Mouse (Mus musculus): ENCODE measurements at regions not wholly inside any gene's neighbourhood (a gene's known extent, or its start where the extent isn't known, plus 50 kb on each side); places are given as distances from the start of the nearest gene placed in this dataset.

GRCm38 (mm10) chr8:97052436-97052835, 1164.1 kb upstream of the Got2 start:
- Histone ChIP-seq H3K4me1 (ENCODE audit: control insufficient read depth, insufficient read depth, low read length) (no peaks in the 10 kb centered on the region), H3K27me3 (ENCODE audit: control insufficient read depth, insufficient read depth, low read length) (no peaks in the 10 kb centered on the region), H3K9ac (ENCODE audit: low read depth, low read length) (no peak overlapping the region), H3K4me3 (ENCODE audit: low read length) (no peak overlapping the region), H3K27ac (ENCODE audit: low read depth, low read length) (no peak overlapping the region), H3K36me3 (ENCODE audit: control insufficient read depth, insufficient read depth, low read length) (no peaks in the 10 kb centered on the region), H3K4me2 (replicated peaks; ENCODE audit: low read depth, low read length) (no peak overlapping the region), H3K9me3 (ENCODE audit: control insufficient read depth, low read length) (no peaks in the 10 kb centered on the region)
- 64% methylated on average over 1 of the region's 1 CpGs for WGBS
- ATAC-seq (ENCODE audit: low FRiP score, low TSS enrichment): no peak

- no peaks in the 10 kb centered on the region for H3K9me3 ChIP-seq (ENCODE audit: control insufficient read depth, low read length)
- no peak overlapping the region for H3K4me2 ChIP-seq (replicated peaks; ENCODE audit: low read depth, low read length)
- ATAC-seq (ENCODE audit: low FRiP score, low TSS enrichment): no peak
- no peak overlapping the region for H3K4me3 ChIP-seq (ENCODE audit: low read length)
- H3K9ac ChIP-seq (ENCODE audit: low read depth, low read length): no peak overlapping the region
- no peak overlapping the region for H3K27ac ChIP-seq (ENCODE audit: low read depth, low read length)
- no peaks in the 10 kb centered on the region for H3K27me3 ChIP-seq (ENCODE audit: control insufficient read depth, insufficient read depth, low read length)
- 60% methylated on average over 3 of the region's 3 CpGs for WGBS
- H3K36me3 ChIP-seq (ENCODE audit: control insufficient read depth, insufficient read depth, low read length): no peaks in the 10 kb centered on the region
- no peaks in the 10 kb centered on the region for H3K4me1 ChIP-seq (ENCODE audit: control insufficient read depth, insufficient read depth, low read length)
These were observed 1151.4 kb upstream of the Got2 start for GRCm38 (mm10) chr8:97039778-97040177.

GRCm38 (mm10) chr8:97038854-97039253, 1150.5 kb upstream of the Got2 start:
- no peak overlapping the region for H3K27ac ChIP-seq (ENCODE audit: low read depth, low read length)
- no peak for ATAC-seq (ENCODE audit: low FRiP score, low TSS enrichment)
- 60% methylated on average over 5 of the region's 5 CpGs for WGBS

GRCm38 (mm10) chr8:97032188-97032587, 1143.8 kb upstream of the Got2 start:
- H3K27ac ChIP-seq (ENCODE audit: low read depth, low read length): no peak overlapping the region
- H3K27me3 ChIP-seq (ENCODE audit: control insufficient read depth, insufficient read depth, low read length): no peaks in the 10 kb centered on the region
- no peak overlapping the region for H3K4me3 ChIP-seq (ENCODE audit: low read length)
- H3K9me3 ChIP-seq (ENCODE audit: control insufficient read depth, low read length): no peaks in the 10 kb centered on the region
- H3K4me1 ChIP-seq (ENCODE audit: control insufficient read depth, insufficient read depth, low read length): no peaks in the 10 kb centered on the region
- no peaks in the 10 kb centered on the region for H3K36me3 ChIP-seq (ENCODE audit: control insufficient read depth, insufficient read depth, low read length)
- no peak overlapping the region for H3K4me2 ChIP-seq (replicated peaks; ENCODE audit: low read depth, low read length)
- 67% methylated on average over 4 of the region's 4 CpGs for WGBS
- ATAC-seq (ENCODE audit: low FRiP score, low TSS enrichment): peak; percentile 72; the same call in 1 of the 2 replicates
- no peak overlapping the region for H3K9ac ChIP-seq (ENCODE audit: low read depth, low read length)

More at GRCm38 (mm10) chr8:97038854-97039253, 1150.5 kb upstream of the Got2 start:
- H3K36me3 ChIP-seq (ENCODE audit: control insufficient read depth, insufficient read depth, low read length): no peaks in the 10 kb centered on the region
- no peaks in the 10 kb centered on the region for H3K9me3 ChIP-seq (ENCODE audit: control insufficient read depth, low read length)
- H3K9ac ChIP-seq (ENCODE audit: low read depth, low read length): no peak overlapping the region
- H3K4me3 ChIP-seq (ENCODE audit: low read length): no peak overlapping the region
- H3K27me3 ChIP-seq (ENCODE audit: control insufficient read depth, insufficient read depth, low read length): no peaks in the 10 kb centered on the region
- H3K4me2 ChIP-seq (replicated peaks; ENCODE audit: low read depth, low read length): no peak overlapping the region
- H3K4me1 ChIP-seq (ENCODE audit: control insufficient read depth, insufficient read depth, low read length): no peaks in the 10 kb centered on the region

GRCm38 (mm10) chr8:97015571-97015970, 1127.2 kb upstream of the Got2 start:
- H3K36me3 ChIP-seq (ENCODE audit: control insufficient read depth, insufficient read depth, low read length): no peaks in the 10 kb centered on the region
- no peaks in the 10 kb centered on the region for H3K27me3 ChIP-seq (ENCODE audit: control insufficient read depth, insufficient read depth, low read length)
- no peak overlapping the region for H3K9ac ChIP-seq (ENCODE audit: low read depth, low read length)
- no peaks in the 10 kb centered on the region for H3K4me1 ChIP-seq (ENCODE audit: control insufficient read depth, insufficient read depth, low read length)
- no peak for ATAC-seq (ENCODE audit: low FRiP score, low TSS enrichment)
- H3K4me2 ChIP-seq (replicated peaks; ENCODE audit: low read depth, low read length): no peak overlapping the region
- no peaks in the 10 kb centered on the region for H3K9me3 ChIP-seq (ENCODE audit: control insufficient read depth, low read length)
- H3K4me3 ChIP-seq (ENCODE audit: low read length): no peak overlapping the region
- H3K27ac ChIP-seq (ENCODE audit: low read depth, low read length): no peak overlapping the region

GRCm38 (mm10) chr8:97004131-97004530, 1115.8 kb upstream of the Got2 start:
- 61% methylated on average over 3 of the region's 3 CpGs for WGBS
- Histone ChIP-seq H3K4me2 (replicated peaks; ENCODE audit: low read depth, low read length) (no peak overlapping the region), H3K27ac (ENCODE audit: low read depth, low read length) (no peak overlapping the region), H3K9me3 (ENCODE audit: control insufficient read depth, low read length) (no peaks in the 10 kb centered on the region), H3K4me1 (ENCODE audit: control insufficient read depth, insufficient read depth, low read length) (no peaks in the 10 kb centered on the region), H3K4me3 (ENCODE audit: low read length) (no peak overlapping the region), H3K36me3 (ENCODE audit: control insufficient read depth, insufficient read depth, low read length) (no peaks in the 10 kb centered on the region), H3K27me3 (ENCODE audit: control insufficient read depth, insufficient read depth, low read length) (no peaks in the 10 kb centered on the region), H3K9ac (ENCODE audit: low read depth, low read length) (no peak overlapping the region)
- no peak for ATAC-seq (ENCODE audit: low FRiP score, low TSS enrichment)

GRCm38 (mm10) chr8:96983103-96983502, 1094.8 kb upstream of the Got2 start:
- H3K4me2 ChIP-seq (replicated peaks; ENCODE audit: low read depth, low read length): no peak overlapping the region
- no peaks in the 10 kb centered on the region for H3K4me1 ChIP-seq (ENCODE audit: control insufficient read depth, insufficient read depth, low read length)
- 51% methylated on average over 2 of the region's 2 CpGs for WGBS
- H3K27me3 ChIP-seq (ENCODE audit: control insufficient read depth, insufficient read depth, low read length): no peaks in the 10 kb centered on the region
- H3K9me3 ChIP-seq (ENCODE audit: control insufficient read depth, low read length): no peaks in the 10 kb centered on the region
- H3K4me3 ChIP-seq (ENCODE audit: low read length): no peak overlapping the region
- H3K36me3 ChIP-seq (ENCODE audit: control insufficient read depth, insufficient read depth, low read length): no peaks in the 10 kb centered on the region
- ATAC-seq (ENCODE audit: low FRiP score, low TSS enrichment): peak; percentile 64; the same call in 1 of the 2 replicates
- no peak overlapping the region for H3K27ac ChIP-seq (ENCODE audit: low read depth, low read length)
- no peak overlapping the region for H3K9ac ChIP-seq (ENCODE audit: low read depth, low read length)

Data from kidney, embryonic 14.5 days (tissue).